ENCODE assay signal across 9 mouse cellular contexts in the genomic region with DNA sequence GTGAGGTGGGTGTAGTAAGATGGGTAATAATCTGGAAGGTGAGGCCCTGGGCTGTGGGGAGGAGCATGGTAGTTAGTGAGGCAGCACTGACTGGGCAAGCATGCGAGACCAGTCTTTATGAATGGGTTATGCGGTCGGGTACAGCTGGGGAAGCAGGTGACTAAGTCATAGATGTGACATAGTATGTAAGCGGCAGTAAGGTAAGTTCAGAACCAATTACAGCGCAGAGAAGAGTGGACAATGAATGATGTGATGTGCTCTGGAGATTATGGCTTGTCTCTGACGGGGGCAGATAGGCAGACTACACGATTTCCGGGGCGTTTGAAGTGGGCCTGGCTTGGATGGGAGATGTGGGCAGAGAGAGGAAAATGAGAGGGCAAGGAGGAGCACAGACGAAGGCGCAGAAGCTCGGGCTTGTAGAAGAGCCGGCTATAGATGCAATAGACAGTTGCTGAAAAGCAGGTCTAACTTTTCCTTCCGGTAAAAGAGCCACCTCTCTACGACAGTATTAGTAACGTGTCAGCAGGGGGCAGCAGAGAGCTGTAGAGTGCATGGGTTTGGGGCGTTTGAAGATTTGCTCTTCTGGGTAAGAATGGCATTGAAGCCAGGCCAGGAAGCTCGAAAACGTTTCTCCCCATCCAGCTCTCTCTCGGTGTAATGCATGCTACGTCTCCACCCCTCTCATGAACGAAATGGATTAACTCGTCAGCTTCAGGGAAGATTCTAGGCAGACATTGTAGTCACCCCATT.
A peak's percentile ranks its signal among the peaks of the same experiment; 100 is the strongest.
DNase-seq lines count a peak whose midpoint lies in the region; ATAC-seq and TF ChIP-seq lines count a peak whose summit lies in the region.
"Had no signal": no experiment of that assay in that cellular context is flagged by ENCODE, and none has a peak within 500 bp of the region (broad histone marks: within the 10 kb centered on the region; RNA-seq: fewer than 3 reads in every experiment).

No protein-coding gene starts in this region.

- no peak overlapping the region for H3K4me3 ChIP-seq in MEL (ENCODE audit: control insufficient read depth in 1 of 2, insufficient read depth in 1 of 2, low read depth in 2 of 2, low read length in 2 of 2)
- H3K4me3 ChIP-seq in forebrain, embryonic 14.5 days (ENCODE audit: low read depth, low read length) = no peak overlapping the region
- peak overlapping the region; percentile 43 for H3K4me3 ChIP-seq in layer of hippocampus, adult 2 months
- H3K4me3 ChIP-seq in lung, embryonic 14.5 days (ENCODE audit: low read depth, low read length) = no peak overlapping the region

- no peak for TF ChIP-seq EP300 in MEL (IDR thresholded peaks at IDR 0.05; ENCODE audit: low read depth in 1 of 2, low read length in 2 of 2)

- DNase-seq in MEL (ENCODE audit: low read depth, low spot score) = peak; percentile 72
- peak; percentile 96 for DNase-seq in forebrain, embryonic 14.5 days (ENCODE audit: low spot score)
- DNase-seq in heart, postnatal 4 days = peak; percentile 82
- peak; percentile 77 to 91 for DNase-seq in layer of hippocampus, adult 2 months (ENCODE audit: low spot score in 2 of 2)
- DNase-seq in lung, embryonic 14.5 days = peak; percentile 95
- peak; percentile 67 for DNase-seq in ovary, postnatal 36 days (ENCODE audit: low spot score)
- DNase-seq in thymus, postnatal 36 days = peak; percentile 52 to 65

- no peak for TF ChIP-seq POLR2A in MEL (IDR thresholded peaks at IDR 0.05; ENCODE audit: control insufficient read depth in 1 of 2, insufficient read depth in 1 of 2, low read depth in 1 of 2, low read length in 2 of 2, poor library complexity in 1 of 2)

- WGBS in forebrain, embryonic 14.5 days = 35% methylated on average over 23 of the region's 23 CpGs
- WGBS in lung, embryonic 14.5 days = 30% methylated on average over 23 of the region's 23 CpGs

- H3K9me3 ChIP-seq in MEL (replicated peaks; ENCODE audit: insufficient read depth, low read length) = no peaks in the 10 kb centered on the region
- no peaks in the 10 kb centered on the region for H3K9me3 ChIP-seq in forebrain, embryonic 14.5 days (replicated peaks; ENCODE audit: control insufficient read depth, low read length)
- no peaks in the 10 kb centered on the region for H3K9me3 ChIP-seq in lung, embryonic 14.5 days (ENCODE audit: low read depth, low read length)

- H3K79me2 ChIP-seq in MEL (ENCODE audit: control insufficient read depth, insufficient read depth, low read length, poor library complexity) = no peaks in the 10 kb centered on the region

- H3K27me3 ChIP-seq in MEL (ENCODE audit: control insufficient read depth in 1 of 2, insufficient read depth in 2 of 2, low read length in 2 of 2) = no peaks in the 10 kb centered on the region
- H3K27me3 ChIP-seq in forebrain, embryonic 14.5 days (replicated peaks; ENCODE audit: control insufficient read depth, insufficient read depth, low read length) = no peaks in the 10 kb centered on the region
- H3K27me3 ChIP-seq in lung, embryonic 14.5 days (ENCODE audit: insufficient read depth, low read length) = no peaks in the 10 kb centered on the region; the same call in 1 of the 2 replicates

- H3K36me3 ChIP-seq in MEL (ENCODE audit: control insufficient read depth in 1 of 2, insufficient read depth in 2 of 2, low read length in 2 of 2) = no peaks in the 10 kb centered on the region
- no peaks in the 10 kb centered on the region for H3K36me3 ChIP-seq in forebrain, embryonic 14.5 days (ENCODE audit: control insufficient read depth, insufficient read depth, low read length)
- no peaks in the 10 kb centered on the region for H3K36me3 ChIP-seq in lung, embryonic 14.5 days (ENCODE audit: insufficient read depth)

- H3K4me2 ChIP-seq in forebrain, embryonic 14.5 days (ENCODE audit: low read length) = peak overlapping the region; percentile 36
- 0 out of 2 replicates have a peak overlapping the region, but pooled peaks have one; percentile 1 for H3K4me2 ChIP-seq in lung, embryonic 14.5 days

- TF ChIP-seq RAD21 in MEL (IDR thresholded peaks at IDR 0.05; ENCODE audit: low read depth, low read length) = peak; percentile 84

- peak; percentile 79 for ATAC-seq in cerebellum, adult (ENCODE audit: insufficient number of reproducible peaks, low FRiP score, low TSS enrichment)
- peak; percentile 94 for ATAC-seq in forebrain, embryonic 14.5 days
- ATAC-seq in lung, embryonic 14.5 days (ENCODE audit: insufficient read depth) = peak; percentile 93

- no peak overlapping the region for H3K9ac ChIP-seq in MEL (ENCODE audit: control insufficient read depth, low read depth, low read length, poor library complexity, severe bottlenecking)
- no peak overlapping the region for H3K9ac ChIP-seq in forebrain, embryonic 14.5 days (ENCODE audit: low read length)
- no peak overlapping the region for H3K9ac ChIP-seq in lung, embryonic 14.5 days

- peak; percentile 79 to 85 (median 80) for TF ChIP-seq CTCF in MEL (IDR thresholded peaks at IDR 0.05 in 2 of 3, conservative IDR thresholded peaks at IDR 0.05 in 1 of 3; ENCODE audit: control insufficient read depth in 1 of 3, insufficient read depth in 1 of 3, low read depth in 2 of 3, low read length in 3 of 3, poor library complexity in 1 of 3, severe bottlenecking in 1 of 3)
- TF ChIP-seq CTCF in layer of hippocampus, adult 2 months (conservative IDR thresholded peaks at IDR 0.05) = peak; percentile 93
- peak; percentile 92 for TF ChIP-seq CTCF in lung, embryonic 14.5 days (IDR thresholded peaks at IDR 0.05; ENCODE audit: low read depth)

- H3K27ac ChIP-seq in MEL (ENCODE audit: control insufficient read depth, low read depth, low read length) = no peak overlapping the region
- H3K27ac ChIP-seq in forebrain, embryonic 14.5 days (ENCODE audit: low read depth, low read length) = no peak overlapping the region
- H3K27ac ChIP-seq in layer of hippocampus, adult 2 months = peak overlapping the region; percentile 76
- H3K27ac ChIP-seq in lung, embryonic 14.5 days (ENCODE audit: low read depth) = no peak overlapping the region
- H3K27ac ChIP-seq: macrophage had no signal

- H3K4me1 ChIP-seq in MEL (ENCODE audit: control insufficient read depth in 1 of 2, insufficient read depth in 2 of 2, low read length in 2 of 2) = no peaks in the 10 kb centered on the region
- peaks cover 4% of the 10 kb centered on the region; the same call in 1 of the 2 replicates for H3K4me1 ChIP-seq in forebrain, embryonic 14.5 days (ENCODE audit: control insufficient read depth, insufficient read depth, low read length)
- H3K4me1 ChIP-seq in lung, embryonic 14.5 days (ENCODE audit: insufficient read depth) = no peaks in the 10 kb centered on the region

TF ChIP-seq in MEL, 35 proteins besides CTCF, POLR2A, EP300 and RAD21:
- TF ChIP-seq ZC3H11A (IDR thresholded peaks at IDR 0.05; ENCODE audit: low read depth, low read length) = peak; percentile 52
- no peak for TF ChIP-seq MYB (IDR thresholded peaks at IDR 0.05; ENCODE audit: low read depth, low read length)
- TF ChIP-seq SMC3 (IDR thresholded peaks at IDR 0.05; ENCODE audit: low read depth, low read length) = peak; percentile 76
TF ChIP-seq in MEL: peak in this region for 2.
